Mouse (Mus musculus): ENCODE data around the gene Csrp3. TPM values are rescaled to one million over a fixed set of nuclear protein-coding genes. Genes with fewer than 3 reads are reported as not detected.

Csrp3 gene
- polyA plus RNA-seq, 1 experiment from 2014 or later, result not detected

GRCm38 (mm10) chr7:48829177-48829910 is 18.5 kb downstream of the Csrp3 start:
- Histone ChIP-seq H3K4me2 (ENCODE audit: low read length) (no peak overlapping the region), H3K36me3 (ENCODE audit: control insufficient read depth, insufficient read depth, low read length) (peaks cover 35% of the 10 kb centered on the region), H3K9ac (ENCODE audit: low read length) (no peak overlapping the region), H3K9me3 (replicated peaks; ENCODE audit: control insufficient read depth, low read length) (no peaks in the 10 kb centered on the region), H3K4me3 (ENCODE audit: low read depth, low read length) (no peak overlapping the region), H3K27ac (ENCODE audit: low read depth, low read length) (no peak overlapping the region), H3K27me3 (replicated peaks; ENCODE audit: control insufficient read depth, insufficient read depth, low read length) (no peaks in the 10 kb centered on the region), H3K4me1 (ENCODE audit: control insufficient read depth, insufficient read depth, low read length) (no peaks in the 10 kb centered on the region)
- DNase-seq (ENCODE audit: low spot score) (no peak), ATAC-seq (no peak)
- WGBS, result 82% methylated on average over 5 of the region's 5 CpGs

- WGBS, result 90% methylated on average over 6 of the region's 6 CpGs
- no peak for DNase-seq (ENCODE audit: low spot score)
Observed at GRCm38 (mm10) chr7:48825170-48825569, 22.7 kb downstream of the Csrp3 start.

DNA sequence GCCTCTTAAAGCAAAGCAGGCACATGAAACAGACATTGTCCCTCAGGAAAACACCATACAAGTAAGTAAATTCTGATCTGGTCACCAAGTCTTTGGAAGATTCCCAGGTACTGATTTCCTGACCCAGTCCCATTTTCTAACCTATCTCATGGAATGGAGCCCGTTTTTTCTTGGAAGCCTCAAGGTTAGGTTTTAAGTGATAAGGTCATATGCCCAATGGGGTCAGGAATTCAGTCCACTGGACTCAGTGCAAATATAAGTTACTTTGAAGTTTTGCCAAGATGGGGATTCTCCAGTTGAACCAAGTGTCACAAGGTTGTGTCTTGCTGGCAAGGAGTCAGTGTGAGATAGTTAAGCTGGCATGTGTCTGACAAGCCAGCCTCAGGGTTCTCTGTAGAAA is 23.2 kb downstream of the Csrp3 start:
- Histone ChIP-seq H3K36me3 (ENCODE audit: control insufficient read depth, insufficient read depth, low read length) (peaks cover 65% of the 10 kb centered on the region), H3K4me1 (ENCODE audit: control insufficient read depth, insufficient read depth, low read length) (no peaks in the 10 kb centered on the region), H3K27ac (ENCODE audit: low read depth, low read length) (no peak overlapping the region), H3K9me3 (replicated peaks; ENCODE audit: control insufficient read depth, low read length) (no peaks in the 10 kb centered on the region), H3K4me2 (ENCODE audit: low read length) (no peak overlapping the region), H3K27me3 (replicated peaks; ENCODE audit: control insufficient read depth, insufficient read depth, low read length) (no peaks in the 10 kb centered on the region), H3K9ac (ENCODE audit: low read length) (no peak overlapping the region), H3K4me3 (ENCODE audit: low read depth, low read length) (no peak overlapping the region)
- no peak for ATAC-seq
- 81% methylated on average over 1 of the region's 1 CpGs for WGBS
- DNase-seq (ENCODE audit: low spot score), result no peak

More at GRCm38 (mm10) chr7:48825170-48825569, 22.7 kb downstream of the Csrp3 start:
- no peaks in the 10 kb centered on the region for H3K4me1 ChIP-seq (ENCODE audit: control insufficient read depth, insufficient read depth, low read length)
- no peak overlapping the region for H3K27ac ChIP-seq (ENCODE audit: low read depth, low read length)
- H3K9ac ChIP-seq (ENCODE audit: low read length), result no peak overlapping the region
- no peaks in the 10 kb centered on the region for H3K9me3 ChIP-seq (replicated peaks; ENCODE audit: control insufficient read depth, low read length)
- no peaks in the 10 kb centered on the region for H3K27me3 ChIP-seq (replicated peaks; ENCODE audit: control insufficient read depth, insufficient read depth, low read length)
- peaks cover 60% of the 10 kb centered on the region for H3K36me3 ChIP-seq (ENCODE audit: control insufficient read depth, insufficient read depth, low read length)
- ATAC-seq, result no peak
- no peak overlapping the region for H3K4me2 ChIP-seq (ENCODE audit: low read length)
- H3K4me3 ChIP-seq (ENCODE audit: low read depth, low read length), result no peak overlapping the region

- Histone ChIP-seq H3K4me2 (ENCODE audit: low read length) (no peak overlapping the region), H3K27me3 (replicated peaks; ENCODE audit: control insufficient read depth, insufficient read depth, low read length) (no peaks in the 10 kb centered on the region), H3K4me3 (ENCODE audit: low read depth, low read length) (no peak overlapping the region), H3K9me3 (replicated peaks; ENCODE audit: control insufficient read depth, low read length) (no peaks in the 10 kb centered on the region), H3K4me1 (ENCODE audit: control insufficient read depth, insufficient read depth, low read length) (no peaks in the 10 kb centered on the region), H3K9ac (ENCODE audit: low read length) (no peak overlapping the region), H3K36me3 (ENCODE audit: control insufficient read depth, insufficient read depth, low read length) (peaks cover 70% of the 10 kb centered on the region), H3K27ac (ENCODE audit: low read depth, low read length) (no peak overlapping the region)
- ATAC-seq, result no peak
- WGBS, result 94% methylated on average over 3 of the region's 3 CpGs
- no peak for DNase-seq (ENCODE audit: low spot score)
Observed at GRCm38 (mm10) chr7:48823621-48824020, 24.2 kb downstream of the Csrp3 start.

DNA sequence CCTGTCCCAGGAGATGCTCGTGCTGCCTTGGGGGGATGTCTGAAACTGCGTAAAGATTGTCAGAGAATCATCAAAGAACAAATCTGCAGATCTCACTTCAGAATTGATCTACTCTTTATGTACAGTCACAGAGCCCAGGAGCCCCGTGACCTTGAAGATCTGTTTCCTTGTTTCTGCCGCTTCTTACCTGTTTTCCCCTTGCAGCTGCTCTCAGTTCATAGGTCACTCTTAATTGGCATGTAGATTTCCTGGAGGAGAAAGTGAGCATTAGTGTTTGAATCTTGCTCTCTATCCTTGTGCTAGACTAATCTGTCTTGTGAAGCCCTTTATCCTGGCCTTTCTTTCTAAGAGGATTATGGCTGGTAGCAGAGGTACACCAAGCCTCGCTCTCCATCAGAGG is 26.2 kb downstream of the Csrp3 start:
- H3K4me2 ChIP-seq (ENCODE audit: low read length), result no peak overlapping the region
- H3K4me3 ChIP-seq (ENCODE audit: low read depth, low read length), result no peak overlapping the region
- H3K36me3 ChIP-seq (ENCODE audit: control insufficient read depth, insufficient read depth, low read length), result peaks cover 70% of the 10 kb centered on the region
- no peaks in the 10 kb centered on the region for H3K27me3 ChIP-seq (replicated peaks; ENCODE audit: control insufficient read depth, insufficient read depth, low read length)
- ATAC-seq, result no peak
- no peaks in the 10 kb centered on the region for H3K9me3 ChIP-seq (replicated peaks; ENCODE audit: control insufficient read depth, low read length)
- no peaks in the 10 kb centered on the region for H3K4me1 ChIP-seq (ENCODE audit: control insufficient read depth, insufficient read depth, low read length)
- no peak for DNase-seq (ENCODE audit: low spot score)
- no peak overlapping the region for H3K27ac ChIP-seq (ENCODE audit: low read depth, low read length)
- H3K9ac ChIP-seq (ENCODE audit: low read length), result no peak overlapping the region
- WGBS, result 65% methylated on average over 5 of the region's 5 CpGs

GRCm38 (mm10) chr7:48813594-48813993 is 34.2 kb downstream of the Csrp3 start:
- 89% methylated on average over 1 of the region's 1 CpGs for WGBS
- no peak overlapping the region for H3K27ac ChIP-seq (ENCODE audit: low read depth, low read length)
- no peaks in the 10 kb centered on the region for H3K4me1 ChIP-seq (ENCODE audit: control insufficient read depth, insufficient read depth, low read length)
- ATAC-seq (no peak), DNase-seq (ENCODE audit: low spot score) (no peak)
- peaks cover 55% of the 10 kb centered on the region for H3K36me3 ChIP-seq (ENCODE audit: control insufficient read depth, insufficient read depth, low read length)
- H3K27me3 ChIP-seq (replicated peaks; ENCODE audit: control insufficient read depth, insufficient read depth, low read length), result no peaks in the 10 kb centered on the region
- H3K4me2 ChIP-seq (ENCODE audit: low read length), result no peak overlapping the region
- H3K9ac ChIP-seq (ENCODE audit: low read length), result no peak overlapping the region
- no peak overlapping the region for H3K4me3 ChIP-seq (ENCODE audit: low read depth, low read length)
- no peaks in the 10 kb centered on the region for H3K9me3 ChIP-seq (replicated peaks; ENCODE audit: control insufficient read depth, low read length)

DNA sequence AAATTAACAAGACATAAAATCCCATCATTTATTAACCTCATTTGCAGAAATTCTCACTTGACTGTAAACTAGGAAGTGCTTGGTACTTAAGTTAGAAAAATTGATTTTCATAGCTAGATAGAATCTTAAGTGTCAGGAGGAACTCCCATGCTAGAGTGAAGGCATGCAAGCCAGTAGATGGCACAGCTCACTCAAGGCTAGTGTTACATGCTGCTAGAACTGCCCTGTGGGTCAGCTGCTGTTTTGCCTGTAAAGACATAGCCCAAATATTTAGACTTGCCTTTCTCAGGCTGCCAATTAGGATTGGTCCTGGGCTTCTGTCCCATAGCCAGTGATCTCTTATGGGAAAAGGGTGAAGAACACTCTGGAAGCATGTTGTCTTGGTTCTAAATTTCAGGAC is 35.5 kb downstream of the Csrp3 start:
- peaks cover 55% of the 10 kb centered on the region for H3K36me3 ChIP-seq (ENCODE audit: control insufficient read depth, insufficient read depth, low read length)
- no peak overlapping the region for H3K4me2 ChIP-seq (ENCODE audit: low read length)
- H3K9me3 ChIP-seq (replicated peaks; ENCODE audit: control insufficient read depth, low read length), result no peaks in the 10 kb centered on the region
- ATAC-seq, result no peak
- H3K4me1 ChIP-seq (ENCODE audit: control insufficient read depth, insufficient read depth, low read length), result no peaks in the 10 kb centered on the region
- H3K27ac ChIP-seq (ENCODE audit: low read depth, low read length), result no peak overlapping the region
- no peak for DNase-seq (ENCODE audit: low spot score)
- no peak overlapping the region for H3K4me3 ChIP-seq (ENCODE audit: low read depth, low read length)
- H3K27me3 ChIP-seq (replicated peaks; ENCODE audit: control insufficient read depth, insufficient read depth, low read length), result no peaks in the 10 kb centered on the region
- no peak overlapping the region for H3K9ac ChIP-seq (ENCODE audit: low read length)

DNA sequence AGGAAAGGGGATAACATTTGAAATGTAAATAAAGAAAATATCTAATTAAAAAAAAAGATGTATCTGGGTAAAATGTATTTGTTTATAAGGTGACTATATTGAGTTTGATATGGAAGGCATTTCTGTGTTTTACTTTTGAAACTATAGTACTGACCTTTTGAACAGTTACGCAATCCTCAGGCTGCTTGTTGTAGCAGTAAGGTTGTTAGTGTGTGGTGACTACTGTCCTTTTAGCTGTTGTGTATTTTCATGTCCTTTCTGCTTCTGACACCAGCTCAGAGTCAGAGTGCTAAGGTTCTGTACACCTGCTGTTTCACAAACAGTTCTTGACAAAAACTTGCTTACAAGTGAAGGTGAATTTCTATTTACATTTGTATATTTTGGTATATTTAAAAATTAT is 37.2 kb downstream of the Csrp3 start:
- H3K9ac ChIP-seq (ENCODE audit: low read length), result no peak overlapping the region
- no peaks in the 10 kb centered on the region for H3K27me3 ChIP-seq (replicated peaks; ENCODE audit: control insufficient read depth, insufficient read depth, low read length)
- no peak for DNase-seq (ENCODE audit: low spot score)
- H3K4me3 ChIP-seq (ENCODE audit: low read depth, low read length), result no peak overlapping the region
- no peak for ATAC-seq
- no peaks in the 10 kb centered on the region for H3K9me3 ChIP-seq (replicated peaks; ENCODE audit: control insufficient read depth, low read length)
- peaks cover 55% of the 10 kb centered on the region for H3K36me3 ChIP-seq (ENCODE audit: control insufficient read depth, insufficient read depth, low read length)
- H3K4me2 ChIP-seq (ENCODE audit: low read length), result no peak overlapping the region
- 92% methylated on average over 1 of the region's 1 CpGs for WGBS
- no peaks in the 10 kb centered on the region for H3K4me1 ChIP-seq (ENCODE audit: control insufficient read depth, insufficient read depth, low read length)
- H3K27ac ChIP-seq (ENCODE audit: low read depth, low read length), result no peak overlapping the region

- H3K4me2 ChIP-seq (ENCODE audit: low read length), result no peak overlapping the region
Observed at GRCm38 (mm10) chr7:48806587-48806986, 41.2 kb downstream of the Csrp3 start.

More at GRCm38 (mm10) chr7:48806587-48806986, 41.2 kb downstream of the Csrp3 start:
- Histone ChIP-seq H3K4me1 (ENCODE audit: control insufficient read depth, insufficient read depth, low read length) (no peaks in the 10 kb centered on the region), H3K9me3 (replicated peaks; ENCODE audit: control insufficient read depth, low read length) (no peaks in the 10 kb centered on the region), H3K9ac (ENCODE audit: low read length) (no peak overlapping the region), H3K4me3 (ENCODE audit: low read depth, low read length) (no peak overlapping the region), H3K36me3 (ENCODE audit: control insufficient read depth, insufficient read depth, low read length) (peaks cover 63% of the 10 kb centered on the region), H3K27me3 (replicated peaks; ENCODE audit: control insufficient read depth, insufficient read depth, low read length) (no peaks in the 10 kb centered on the region), H3K27ac (ENCODE audit: low read depth, low read length) (no peak overlapping the region)
- 93% methylated on average over 4 of the region's 4 CpGs for WGBS
- no peak for DNase-seq (ENCODE audit: low spot score)
- ATAC-seq, result no peak

Measured in forebrain, embryonic 14.5 days (tissue).